Mouse (Mus musculus): ENCODE measurements around the gene Hsp90b1. TPM values are rescaled to one million over a fixed set of nuclear protein-coding genes. Genes with fewer than 3 reads are reported as not detected.

Hsp90b1 gene
- polyA plus RNA-seq, 1 experiment = 138 TPM

Other genes starting within 250 kb of the Hsp90b1 start
- 0.08 TPM for gene Syn3, start 206.6 kb downstream of the Hsp90b1 start, polyA plus RNA-seq (2012; fragmentation: generic; extraction: Trizol)
- 0.40 TPM for gene Ttc41, start 302 bp upstream of the Hsp90b1 start, polyA plus RNA-seq (2012; fragmentation: generic; extraction: Trizol)
- gene Gm49358, start 58.5 kb upstream of the Hsp90b1 start, polyA plus RNA-seq (2012; fragmentation: generic; extraction: Trizol) = not detected
- gene Nt5dc3, start 73.5 kb upstream of the Hsp90b1 start, polyA plus RNA-seq (2012; fragmentation: generic; extraction: Trizol) = 15.5 TPM

Data from myocyte (in vitro differentiated cells).